ENCODE assay signal across 10 mouse cellular contexts in the genomic region with DNA sequence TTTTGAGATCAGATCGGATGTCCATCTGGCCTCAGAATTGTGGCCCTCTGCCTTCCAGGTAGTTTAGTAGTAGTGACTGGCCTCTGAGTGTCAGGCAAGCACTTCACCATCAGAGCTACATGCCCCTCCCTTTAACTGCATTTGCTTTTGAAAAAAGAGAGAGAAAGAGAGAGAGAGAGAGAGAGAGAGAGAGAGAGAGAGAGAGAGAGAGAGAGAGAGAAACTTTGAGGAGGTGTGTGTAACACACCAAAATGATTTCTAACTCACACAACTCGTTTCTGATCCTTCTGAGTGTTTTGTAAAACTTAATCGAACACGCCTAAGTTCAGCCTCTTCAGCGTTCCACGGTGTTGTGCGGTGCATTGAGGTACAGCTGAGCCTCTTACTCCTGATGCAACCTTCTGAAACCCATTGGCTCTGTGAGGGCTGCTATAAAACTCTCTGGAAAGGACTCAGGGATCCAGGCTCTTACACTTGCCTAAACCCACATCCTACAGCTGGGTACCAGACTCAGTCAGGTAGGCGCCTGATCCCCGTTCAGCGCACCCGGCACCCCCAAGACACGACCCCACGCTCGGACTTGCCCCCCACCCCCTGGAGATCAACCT. TPM values are rescaled to one million over a fixed set of nuclear protein-coding genes. Genes with fewer than 3 reads are reported as not detected.
DNase-seq lines count a peak whose midpoint lies in the region; ATAC-seq and TF ChIP-seq lines count a peak whose summit lies in the region.
"Had no signal": no experiment of that assay in that cellular context is flagged by ENCODE, and none has a peak within 500 bp of the region (broad histone marks: within the 10 kb centered on the region; RNA-seq: fewer than 3 reads in every experiment).

No protein-coding gene starts in this region.

- no peak for TF ChIP-seq CTCF in thymus, adult 2 months (IDR thresholded peaks at IDR 0.05; ENCODE audit: borderline replicate concordance, control insufficient read depth, extremely low read depth, insufficient read depth, low read length, poor library complexity)

- H3K9ac ChIP-seq in kidney, embryonic 16.5 days (replicated peaks; ENCODE audit: low read length) = 0 out of 2 replicates have a peak overlapping the region, but pooled peaks have one; percentile 23
- no peak overlapping the region for H3K9ac ChIP-seq in embryonic facial prominence, embryonic 15.5 days
- no peak overlapping the region for H3K9ac ChIP-seq in neural tube, embryonic 14.5 days (replicated peaks; ENCODE audit: low read depth, low read length)

- peak overlapping the region; percentile 39 for H3K4me2 ChIP-seq in kidney, embryonic 16.5 days (replicated peaks; ENCODE audit: low read depth, low read length)
- H3K4me2 ChIP-seq in embryonic facial prominence, embryonic 15.5 days (replicated peaks) = peak overlapping the region; percentile 25; the same call in 1 of the 2 replicates
- peak overlapping the region; percentile 22; the same call in 1 of the 2 replicates for H3K4me2 ChIP-seq in neural tube, embryonic 14.5 days (ENCODE audit: low read depth, low read length)

- TF ChIP-seq POLR2A in thymus, adult 2 months (IDR thresholded peaks at IDR 0.05; ENCODE audit: control insufficient read depth, extremely low read depth, insufficient read depth, low read length, poor library complexity) = no peak

- no peaks in the 10 kb centered on the region for H3K9me3 ChIP-seq in kidney, embryonic 16.5 days (ENCODE audit: low read length)
- H3K9me3 ChIP-seq in embryonic facial prominence, embryonic 15.5 days (replicated peaks) = no peaks in the 10 kb centered on the region
- H3K9me3 ChIP-seq in limb, embryonic 10.5 days (replicated peaks) = no peaks in the 10 kb centered on the region
- no peaks in the 10 kb centered on the region for H3K9me3 ChIP-seq in neural tube, embryonic 14.5 days (ENCODE audit: control insufficient read depth, low read length)

- peaks cover 79% of the 10 kb centered on the region for H3K27me3 ChIP-seq in kidney, embryonic 16.5 days (ENCODE audit: insufficient read depth, low read length)
- peaks cover 83% of the 10 kb centered on the region for H3K27me3 ChIP-seq in embryonic facial prominence, embryonic 15.5 days
- H3K27me3 ChIP-seq in limb, embryonic 10.5 days (ENCODE audit: low read depth, poor library complexity, severe bottlenecking) = peaks cover 93% of the 10 kb centered on the region
- H3K27me3 ChIP-seq in neural tube, embryonic 14.5 days (ENCODE audit: control insufficient read depth, insufficient read depth, low read length) = peaks cover 28% of the 10 kb centered on the region
- peaks cover 16% of the 10 kb centered on the region; the same call in 1 of the 2 replicates for H3K27me3 ChIP-seq in thymus, adult 2 months (ENCODE audit: control insufficient read depth, insufficient read depth, low read length)

- H3K4me1 ChIP-seq in kidney, embryonic 16.5 days (ENCODE audit: insufficient read depth, low read length) = 0 out of 2 replicates have a peak, but pooled peaks cover 8% of the 10 kb centered on the region
- peaks cover 17% of the 10 kb centered on the region for H3K4me1 ChIP-seq in embryonic facial prominence, embryonic 15.5 days
- peaks cover 17% of the 10 kb centered on the region for H3K4me1 ChIP-seq in limb, embryonic 10.5 days
- H3K4me1 ChIP-seq in neural tube, embryonic 14.5 days (ENCODE audit: control insufficient read depth, insufficient read depth, low read length) = no peaks in the 10 kb centered on the region
- H3K4me1 ChIP-seq in thymus, adult 2 months (replicated peaks; ENCODE audit: control insufficient read depth, insufficient read depth, low read length) = peaks cover 4% of the 10 kb centered on the region

- 3% methylated on average over 14 of the region's 14 CpGs for WGBS in kidney, embryonic 16.5 days
- 3% methylated on average over 14 of the region's 14 CpGs for WGBS in embryonic facial prominence, embryonic 15.5 days
- WGBS in limb, embryonic 10.5 days = 2% methylated on average over 14 of the region's 14 CpGs
- WGBS in neural tube, embryonic 14.5 days = 1% methylated on average over 14 of the region's 14 CpGs
- WGBS in thymus, adult 2 months = 5% methylated on average over 14 of the region's 14 CpGs

- no peak for ATAC-seq in kidney, embryonic 16.5 days (ENCODE audit: low FRiP score, low TSS enrichment)
- no peak for ATAC-seq in embryonic facial prominence, embryonic 15.5 days (ENCODE audit: insufficient number of reproducible peaks, low FRiP score, low TSS enrichment, low read depth)
- ATAC-seq in neural tube, embryonic 14.5 days (ENCODE audit: low read depth) = no peak
- ATAC-seq in inflammation-experienced regulatory T-cells, adult 6 months = no peak
- ATAC-seq: Patski had no signal

- H3K4me3 ChIP-seq in kidney, embryonic 16.5 days (ENCODE audit: low read length) = peak overlapping the region; percentile 32
- peak overlapping the region; percentile 21 for H3K4me3 ChIP-seq in embryonic facial prominence, embryonic 15.5 days (replicated peaks)
- H3K4me3 ChIP-seq in limb, embryonic 10.5 days = peak overlapping the region; percentile 31
- H3K4me3 ChIP-seq in neural tube, embryonic 14.5 days (ENCODE audit: low read depth, low read length) = no peak overlapping the region; the same call in 1 of the 2 replicates
- H3K4me3 ChIP-seq in thymus, adult 2 months (ENCODE audit: control insufficient read depth, insufficient read depth, low read length) = no peak overlapping the region

- DNase-seq in kidney, postnatal 10 days = no peak
- DNase-seq in limb, embryonic 10.5 days (ENCODE audit: low spot score) = no peak
- DNase-seq in thymus, adult 2 months = no peak
- DNase-seq in ovary, adult 18-20 months (ENCODE audit: low spot score) = no peak
- DNase-seq: layer of hippocampus, adult 9-11 months had no signal

- no peaks in the 10 kb centered on the region for H3K36me3 ChIP-seq in kidney, embryonic 16.5 days (ENCODE audit: insufficient read depth, low read length)
- H3K36me3 ChIP-seq in embryonic facial prominence, embryonic 15.5 days = no peaks in the 10 kb centered on the region
- H3K36me3 ChIP-seq in limb, embryonic 10.5 days = no peaks in the 10 kb centered on the region
- no peaks in the 10 kb centered on the region for H3K36me3 ChIP-seq in neural tube, embryonic 14.5 days (ENCODE audit: control insufficient read depth, insufficient read depth, low read length)
- no peaks in the 10 kb centered on the region for H3K36me3 ChIP-seq in thymus, adult 2 months (ENCODE audit: control insufficient read depth, insufficient read depth, low read length)

- no peak overlapping the region for H3K27ac ChIP-seq in kidney, embryonic 16.5 days (ENCODE audit: low read length)
- H3K27ac ChIP-seq in embryonic facial prominence, embryonic 15.5 days (replicated peaks) = no peak overlapping the region
- H3K27ac ChIP-seq in limb, embryonic 10.5 days = no peak overlapping the region
- no peak overlapping the region for H3K27ac ChIP-seq in neural tube, embryonic 14.5 days (ENCODE audit: low read depth, low read length)
- H3K27ac ChIP-seq in thymus, adult 2 months (ENCODE audit: control insufficient read depth, insufficient read depth, low read length) = no peak overlapping the region

RNA-seq across cellular contexts. Expression of gene B4galnt2, which starts 0.6 kb away (rescaled TPM):
- polyA plus RNA-seq in kidney, embryonic 16.5 days (2015; fragmentation: Nextera tagmentation; extraction: Ambion mirVana) = 1.4 and 1.9 TPM in 2 replicates
- polyA plus RNA-seq in embryonic facial prominence, embryonic 15.5 days (2015; fragmentation: Nextera tagmentation; extraction: Ambion mirVana) = 0.09 and 0.12 TPM in 2 replicates
- polyA plus RNA-seq in limb, embryonic 10.5 days (2016; fragmentation: Nextera tagmentation; extraction: Ambion mirVana) = 0.10 TPM in 1 of 2 replicates, not detected in the other
- polyA plus RNA-seq in neural tube, embryonic 14.5 days (2014; fragmentation: Nextera tagmentation; extraction: Ambion mirVana) = not detected in 2 replicates
- not detected in 2 replicates for polyA plus RNA-seq in thymus, adult 2 months (2012; rRNA removed)
- polyA plus RNA-seq in inflammation-experienced regulatory T-cells, adult 6 months (2017; shearing (Covaris generic)) = under 1 TPM in 2 of 3 experiments, not detected in 1; 0.35 to 0.38 TPM

Comparison
In these comparisons a context has a peak if more than half of its experiments do, and no peak if none do; other contexts are left out.
1. H3K4me3 ChIP-seq: peak in kidney, embryonic 16.5 days (single experiment), embryonic facial prominence, embryonic 15.5 days (single experiment) and limb, embryonic 10.5 days (single experiment); none in neural tube, embryonic 14.5 days (single experiment) and thymus, adult 2 months (single experiment).
2. Peak in every context shown above with its lines, with median percentiles within 50 percentile points of each other: H3K4me2 ChIP-seq.